Mouse (Mus musculus): ENCODE results near the gene Trim2. TPM values are rescaled to one million over a fixed set of nuclear protein-coding genes. Genes with fewer than 3 reads are reported as not detected.

Trim2 gene
- total and polyA plus RNA-seq, 2 experiments from 2014 or later = 149 to 291 TPM

GRCm38 (mm10) chr3:84217961-84218351, 88.7 kb downstream of the Trim2 start:
- peak overlapping the region; percentile 63 for H3K4me2 ChIP-seq (ENCODE audit: low read depth, low read length, poor library complexity, severe bottlenecking)
- H3K36me3 ChIP-seq (ENCODE audit: insufficient read depth, low read length) = no peaks in the 10 kb centered on the region
- no peak for TF ChIP-seq CTCF (IDR thresholded peaks at IDR 0.05)
- DNase-seq (ENCODE audit: low spot score) (no peak), ATAC-seq (ENCODE audit: low FRiP score) (no peak)
- peaks cover 25% of the 10 kb centered on the region for H3K4me1 ChIP-seq (ENCODE audit: insufficient read depth, low read length)
- no peaks in the 10 kb centered on the region for H3K9me3 ChIP-seq (ENCODE audit: low read length)
- peak overlapping the region; percentile 68 for H3K4me3 ChIP-seq (ENCODE audit: low read depth, low read length)
- WGBS = 14% methylated on average over 4 of the region's 4 CpGs
- peak overlapping the region; percentile 57 for H3K27ac ChIP-seq (ENCODE audit: low read depth, low read length)
- H3K9ac ChIP-seq (replicated peaks; ENCODE audit: low read length, poor library complexity, severe bottlenecking) = peak overlapping the region; percentile 47
- H3K27me3 ChIP-seq (ENCODE audit: insufficient read depth, low read length) = no peaks in the 10 kb centered on the region

DNA sequence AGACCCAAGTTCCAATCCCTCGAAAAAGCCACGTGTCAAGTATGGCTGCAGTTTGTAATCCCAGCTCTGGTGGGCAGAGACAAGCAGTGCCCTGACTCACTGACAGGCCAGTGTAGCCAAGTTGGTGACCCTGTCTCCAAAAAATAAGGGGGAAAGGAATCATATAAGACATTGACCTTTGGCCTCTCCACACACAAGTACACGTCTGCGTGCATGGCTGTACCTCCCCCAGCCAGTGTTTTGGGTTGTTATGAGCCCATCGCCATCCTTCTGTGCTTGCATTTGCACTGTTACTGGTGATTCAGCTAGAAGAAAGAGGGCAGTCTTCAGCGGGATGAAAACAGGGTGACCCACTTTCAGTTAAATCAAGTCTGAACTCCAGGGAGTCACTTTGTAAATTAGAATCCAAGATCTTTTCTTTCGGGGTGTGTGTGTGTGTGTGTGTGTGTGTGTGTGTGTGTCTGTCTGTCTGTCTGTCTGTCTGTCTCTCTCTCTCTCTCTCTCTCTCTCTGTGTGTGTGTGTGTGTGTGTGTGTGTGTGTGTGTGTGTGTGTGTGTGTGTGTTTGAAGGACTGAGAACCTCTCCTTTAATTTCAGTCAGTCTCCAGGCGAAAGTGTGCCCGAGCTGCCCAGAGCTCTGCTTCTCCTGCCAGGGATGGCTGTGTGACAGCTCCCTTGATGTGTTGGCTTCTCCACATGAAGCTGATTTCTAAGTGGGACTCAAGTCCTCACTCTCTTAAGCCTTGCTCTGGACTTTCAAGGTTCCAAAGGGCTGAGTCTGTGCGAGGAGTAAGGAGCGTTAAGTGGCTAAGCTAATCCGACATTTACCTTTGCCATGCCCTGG, 89.3 kb downstream of the Trim2 start:
- 0 out of 2 replicates have a peak, but pooled peaks have one; percentile 33 for TF ChIP-seq CTCF (IDR thresholded peaks at IDR 0.05)
- Histone ChIP-seq H3K4me2 (ENCODE audit: low read depth, low read length, poor library complexity, severe bottlenecking) (peak overlapping the region; percentile 63), H3K27ac (ENCODE audit: low read depth, low read length) (peak overlapping the region; percentile 57), H3K4me1 (ENCODE audit: insufficient read depth, low read length) (peaks cover 25% of the 10 kb centered on the region), H3K9me3 (ENCODE audit: low read length) (no peaks in the 10 kb centered on the region), H3K4me3 (ENCODE audit: low read depth, low read length) (peak overlapping the region; percentile 68), H3K36me3 (ENCODE audit: insufficient read depth, low read length) (no peaks in the 10 kb centered on the region), H3K27me3 (ENCODE audit: insufficient read depth, low read length) (no peaks in the 10 kb centered on the region), H3K9ac (replicated peaks; ENCODE audit: low read length, poor library complexity, severe bottlenecking) (peak overlapping the region; percentile 47; the same call in 1 of the 2 replicates)
- peak; percentile 47 for DNase-seq (ENCODE audit: low spot score)
- no peak for ATAC-seq (ENCODE audit: low FRiP score)
- WGBS = 36% methylated on average over 12 of the region's 12 CpGs

DNA sequence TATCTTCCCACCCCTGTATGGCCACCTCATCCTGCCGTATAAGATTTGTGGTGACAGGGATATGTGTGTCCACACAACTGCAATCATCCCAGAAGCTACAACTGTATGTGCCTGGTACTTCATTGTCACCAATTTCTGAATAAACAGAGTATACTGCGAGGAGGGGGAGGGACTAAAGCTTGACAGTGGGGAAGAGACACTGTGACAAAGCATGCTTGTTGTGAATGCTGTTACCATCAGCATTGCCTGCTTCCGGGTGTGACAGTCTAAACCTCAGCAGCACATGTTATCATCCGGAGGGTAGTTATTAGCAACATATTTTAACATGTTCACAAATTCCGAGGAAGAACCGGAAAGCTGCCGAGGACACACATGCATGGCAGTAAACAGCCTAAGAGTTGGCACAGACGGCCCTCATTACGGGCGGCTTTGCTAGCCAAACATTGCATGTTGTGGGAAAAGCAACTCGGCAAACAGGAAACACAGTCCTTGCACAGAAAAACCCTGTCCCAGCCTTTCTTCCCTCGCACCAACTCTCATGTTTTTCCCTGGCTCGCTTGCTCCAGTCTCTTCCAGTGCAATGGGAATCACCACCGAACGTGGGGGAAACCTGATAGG, 90.8 kb downstream of the Trim2 start:
- 55% methylated on average over 15 of the region's 15 CpGs for WGBS
- no peak for TF ChIP-seq CTCF (IDR thresholded peaks at IDR 0.05)
- ATAC-seq (ENCODE audit: low FRiP score) (no peak), DNase-seq (ENCODE audit: low spot score) (peak; percentile 37)
- no peaks in the 10 kb centered on the region for H3K27me3 ChIP-seq (ENCODE audit: insufficient read depth, low read length)
- peak overlapping the region; percentile 15 for H3K4me3 ChIP-seq (ENCODE audit: low read depth, low read length)
- H3K9ac ChIP-seq (replicated peaks; ENCODE audit: low read length, poor library complexity, severe bottlenecking) = no peak overlapping the region; the same call in 1 of the 2 replicates
- H3K4me2 ChIP-seq (ENCODE audit: low read depth, low read length, poor library complexity, severe bottlenecking) = peak overlapping the region; percentile 44
- peaks cover 25% of the 10 kb centered on the region for H3K4me1 ChIP-seq (ENCODE audit: insufficient read depth, low read length)
- no peaks in the 10 kb centered on the region for H3K36me3 ChIP-seq (ENCODE audit: insufficient read depth, low read length)
- no peak overlapping the region for H3K27ac ChIP-seq (ENCODE audit: low read depth, low read length)
- H3K9me3 ChIP-seq (ENCODE audit: low read length) = no peaks in the 10 kb centered on the region

- ATAC-seq (ENCODE audit: low FRiP score) (no peak), DNase-seq (ENCODE audit: low spot score) (peak; percentile 57)
- H3K4me2 ChIP-seq (ENCODE audit: low read depth, low read length, poor library complexity, severe bottlenecking) = peak overlapping the region; percentile 44
- H3K27me3 ChIP-seq (ENCODE audit: insufficient read depth, low read length) = no peaks in the 10 kb centered on the region
- H3K27ac ChIP-seq (ENCODE audit: low read depth, low read length) = no peak overlapping the region
- H3K9me3 ChIP-seq (ENCODE audit: low read length) = no peaks in the 10 kb centered on the region
- H3K9ac ChIP-seq (replicated peaks; ENCODE audit: low read length, poor library complexity, severe bottlenecking) = 0 out of 2 replicates have a peak overlapping the region, but pooled peaks have one; percentile 20
- peaks cover 25% of the 10 kb centered on the region for H3K4me1 ChIP-seq (ENCODE audit: insufficient read depth, low read length)
- 34% methylated on average over 9 of the region's 9 CpGs for WGBS
- TF ChIP-seq CTCF (IDR thresholded peaks at IDR 0.05) = no peak
- no peak overlapping the region; the same call in 1 of the 2 replicates for H3K4me3 ChIP-seq (ENCODE audit: low read depth, low read length)
- H3K36me3 ChIP-seq (ENCODE audit: insufficient read depth, low read length) = no peaks in the 10 kb centered on the region
Measured at GRCm38 (mm10) chr3:84215253-84215652, 91.4 kb downstream of the Trim2 start.

- 0 out of 2 replicates have a peak overlapping the region, but pooled peaks have one; percentile 24 for H3K9ac ChIP-seq (replicated peaks; ENCODE audit: low read length, poor library complexity, severe bottlenecking)
- no peak overlapping the region for H3K27ac ChIP-seq (ENCODE audit: low read depth, low read length)
- peaks cover 25% of the 10 kb centered on the region for H3K4me1 ChIP-seq (ENCODE audit: insufficient read depth, low read length)
- no peak for TF ChIP-seq CTCF (IDR thresholded peaks at IDR 0.05)
- H3K36me3 ChIP-seq (ENCODE audit: insufficient read depth, low read length) = no peaks in the 10 kb centered on the region
- H3K4me3 ChIP-seq (ENCODE audit: low read depth, low read length) = no peak overlapping the region
- WGBS = 76% methylated on average over 6 of the region's 6 CpGs
- H3K9me3 ChIP-seq (ENCODE audit: low read length) = no peaks in the 10 kb centered on the region
- H3K4me2 ChIP-seq (ENCODE audit: low read depth, low read length, poor library complexity, severe bottlenecking) = no peak overlapping the region; the same call in 1 of the 2 replicates
- no peak for DNase-seq (ENCODE audit: low spot score)
- ATAC-seq (ENCODE audit: low FRiP score) = no peak
- no peaks in the 10 kb centered on the region for H3K27me3 ChIP-seq (ENCODE audit: insufficient read depth, low read length)
Measured at GRCm38 (mm10) chr3:84214501-84214900, 92.2 kb downstream of the Trim2 start.
